In the genomic region with DNA sequence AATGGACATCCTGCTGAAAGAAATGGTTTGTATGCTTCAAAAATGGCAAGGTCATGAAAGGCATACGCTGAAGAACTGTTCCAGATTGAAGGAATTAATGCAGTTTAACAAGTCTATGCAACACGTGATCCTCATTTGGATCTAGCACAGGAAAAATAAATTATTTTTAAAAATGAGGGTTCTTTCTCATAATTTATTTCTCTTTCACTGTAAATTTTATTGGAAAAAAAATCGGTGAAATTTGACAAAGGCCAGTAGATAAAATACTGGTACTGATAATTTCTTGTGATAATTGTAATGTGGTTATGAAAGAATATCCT, we compare ENCODE assay signal across 8 mouse cellular contexts. TPM values are rescaled to one million over a fixed set of nuclear protein-coding genes. Genes with fewer than 3 reads are reported as not detected.
DNase-seq lines count a peak whose midpoint lies in the region; ATAC-seq and TF ChIP-seq lines count a peak whose summit lies in the region.

No protein-coding gene starts in this region.

- H3K4me2 ChIP-seq in CH12.LX (ENCODE audit: insufficient read depth, low read depth, poor library complexity, severe bottlenecking), result no peak overlapping the region
- peak overlapping the region; percentile 39 for H3K4me2 ChIP-seq in forebrain, postnatal 0 days (ENCODE audit: low read depth)
- H3K4me2 ChIP-seq in liver, embryonic 16.5 days (ENCODE audit: low read depth, low read length), result peak overlapping the region; percentile 28; the same call in 1 of the 2 replicates

- TF ChIP-seq POLR2A in heart, adult 2 months (IDR thresholded peaks at IDR 0.05; ENCODE audit: insufficient read depth, low read depth, low read length), result no peak
- no peak for TF ChIP-seq POLR2A in CH12.LX (IDR thresholded peaks at IDR 0.05; ENCODE audit: low read depth, low read length)

- no peaks in the 10 kb centered on the region for H3K79me2 ChIP-seq in heart, adult 2 months (replicated peaks; ENCODE audit: control insufficient read depth, insufficient read depth, low read length)
- no peaks in the 10 kb centered on the region for H3K79me2 ChIP-seq in CH12.LX (replicated peaks; ENCODE audit: control insufficient read depth, extremely low read depth, insufficient read depth, poor library complexity, severe bottlenecking)

- TF ChIP-seq RAD21 in CH12.LX (IDR thresholded peaks at IDR 0.05; ENCODE audit: low read depth, low read length), result no peak

- no peaks in the 10 kb centered on the region for H3K4me1 ChIP-seq in heart, adult 2 months (ENCODE audit: control insufficient read depth, insufficient read depth, low read length)
- no peaks in the 10 kb centered on the region for H3K4me1 ChIP-seq in CH12.LX (ENCODE audit: control insufficient read depth in 1 of 2, insufficient read depth in 2 of 2)
- H3K4me1 ChIP-seq in forebrain, postnatal 0 days (ENCODE audit: insufficient read depth), result no peaks in the 10 kb centered on the region
- H3K4me1 ChIP-seq in liver, embryonic 16.5 days (ENCODE audit: control insufficient read depth, low read depth, low read length), result peaks cover 4% of the 10 kb centered on the region; the same call in 1 of the 2 replicates

- H3K4me3 ChIP-seq in heart, adult 2 months, result peak overlapping the region; percentile 55
- peak overlapping the region; percentile 32 to 61 (median 55) for H3K4me3 ChIP-seq in CH12.LX (replicated peaks in 1 of 3; ENCODE audit: low read depth in 2 of 3, low read length in 2 of 3, poor library complexity in 1 of 3)
- peak overlapping the region; percentile 57 for H3K4me3 ChIP-seq in forebrain, postnatal 0 days (ENCODE audit: low read depth, low read length)
- H3K4me3 ChIP-seq in liver, embryonic 16.5 days (ENCODE audit: low read depth, low read length), result no peak overlapping the region; the same call in 1 of the 2 replicates

- no peak overlapping the region for H3K9ac ChIP-seq in heart, adult 2 months (ENCODE audit: low read depth, low read length)
- H3K9ac ChIP-seq in CH12.LX (ENCODE audit: insufficient read depth, low read depth), result peak overlapping the region; percentile 63; the same call in 1 of the 2 replicates
- H3K9ac ChIP-seq in forebrain, postnatal 0 days, result peak overlapping the region; percentile 77
- H3K9ac ChIP-seq in liver, embryonic 16.5 days (ENCODE audit: low read depth, low read length), result no peak overlapping the region

- no peak for TF ChIP-seq EP300 in heart, adult 2 months (IDR thresholded peaks at IDR 0.05; ENCODE audit: insufficient read depth, low read depth, low read length)
- TF ChIP-seq EP300 in CH12.LX (IDR thresholded peaks at IDR 0.05; ENCODE audit: low read length), result no peak

- H3K27ac ChIP-seq in heart, adult 2 months, result peak overlapping the region; percentile 79
- H3K27ac ChIP-seq in CH12.LX (ENCODE audit: insufficient read depth, low read depth), result no peak overlapping the region
- no peak overlapping the region; the same call in 1 of the 2 replicates for H3K27ac ChIP-seq in forebrain, postnatal 0 days (ENCODE audit: low read depth, low read length)
- H3K27ac ChIP-seq in liver, embryonic 16.5 days (ENCODE audit: low read length), result no peak overlapping the region

- dilution Hi-C loops in CH12.LX (cut with MboI; ENCODE audit: extremely low pct_ligation_motif_present, extremely low pct_unique_long_range_greater_than_20kb, low sequenced_read_pairs), result no loop called here

- DNase-seq in heart, adult 2 months, result no peak
- no peak for DNase-seq in heart, postnatal 14 days
- no peak for DNase-seq in CH12.LX (ENCODE audit: extremely low read depth)
- DNase-seq in forebrain, postnatal 0 days, result no peak
- DNase-seq in retina, postnatal 1 day, result no peak
- no peak for DNase-seq in right cerebral cortex, postnatal 4 days
- no peak for DNase-seq in cerebellum, postnatal 25 days

- in situ Hi-C loops in CH12.LX (cut with MboI; ENCODE audit: low pct_ligation_motif_present, low pct_unique_long_range_greater_than_20kb, low sequenced_read_pairs), result no loop called here

- WGBS in heart, adult 2 months, result 17% methylated on average over 3 of the region's 3 CpGs
- 29% methylated on average over 3 of the region's 3 CpGs for WGBS in forebrain, postnatal 0 days
- 22% methylated on average over 3 of the region's 3 CpGs for WGBS in liver, embryonic 16.5 days (ENCODE audit: insufficient replicate concordance)

- H3K36me3 ChIP-seq in heart, adult 2 months (ENCODE audit: control insufficient read depth, insufficient read depth, low read length), result no peaks in the 10 kb centered on the region
- peaks cover 0 to 9% of the 10 kb centered on the region in 2 experiments for H3K36me3 ChIP-seq in CH12.LX (replicated peaks in 1 of 2; ENCODE audit: control insufficient read depth in 1 of 2, insufficient read depth in 1 of 2, low read length in 1 of 2)
- H3K36me3 ChIP-seq in forebrain, postnatal 0 days (ENCODE audit: insufficient read depth), result no peaks in the 10 kb centered on the region
- no peaks in the 10 kb centered on the region for H3K36me3 ChIP-seq in liver, embryonic 16.5 days (ENCODE audit: control insufficient read depth, insufficient read depth)

- H3K9me3 ChIP-seq in CH12.LX (replicated peaks; ENCODE audit: low read length), result no peaks in the 10 kb centered on the region
- no peaks in the 10 kb centered on the region for H3K9me3 ChIP-seq in forebrain, postnatal 0 days (ENCODE audit: low read length)
- no peaks in the 10 kb centered on the region for H3K9me3 ChIP-seq in liver, embryonic 16.5 days (replicated peaks; ENCODE audit: control insufficient read depth, low read length)

- H3K27me3 ChIP-seq in heart, adult 2 months (ENCODE audit: control insufficient read depth, insufficient read depth, low read length), result no peaks in the 10 kb centered on the region
- no peaks in the 10 kb centered on the region for H3K27me3 ChIP-seq in CH12.LX (replicated peaks)
- H3K27me3 ChIP-seq in forebrain, postnatal 0 days (ENCODE audit: insufficient read depth, low read length), result no peaks in the 10 kb centered on the region
- no peaks in the 10 kb centered on the region for H3K27me3 ChIP-seq in liver, embryonic 16.5 days (ENCODE audit: control insufficient read depth, insufficient read depth, low read depth, low read length)

- no peak for TF ChIP-seq CTCF in heart, adult 2 months (IDR thresholded peaks at IDR 0.05)
- no peak for TF ChIP-seq CTCF in CH12.LX (conservative IDR thresholded peaks at IDR 0.05 in 1 of 2, IDR thresholded peaks at IDR 0.05 in 1 of 2; ENCODE audit: low read depth in 2 of 2, low read length in 2 of 2)
- no peak for TF ChIP-seq CTCF in forebrain, postnatal 0 days (IDR thresholded peaks at IDR 0.05; ENCODE audit: low read depth)

- intact Hi-C loops in heart, adult 2 months (cut with DNase I), result loop anchor here (2.0 kb wide), 1 partner anchor 16 kb away; no protein-coding TSS in a partner anchor
- intact Hi-C loops in heart, postnatal 14 days (cut with DNase I), result loop anchor here (2.0 to 5.0 kb wide), 2 partner anchors 16 to 162 kb away; no protein-coding TSS in a partner anchor

- ATAC-seq in forebrain, postnatal 0 days, result no peak
- ATAC-seq in liver, embryonic 16.5 days (ENCODE audit: low read depth), result no peak

TF ChIP-seq in CH12.LX, 34 proteins besides CTCF, POLR2A, EP300 and RAD21:
- peak; percentile 31; the same call in 1 of the 2 replicates for TF ChIP-seq CHD1 (IDR thresholded peaks at IDR 0.05; ENCODE audit: low read depth, low read length)
- TF ChIP-seq MAZ (IDR thresholded peaks at IDR 0.05; ENCODE audit: low read depth, low read length), result no peak
- no peak for TF ChIP-seq USF1 (IDR thresholded peaks at IDR 0.05; ENCODE audit: low read depth, low read length)

RNA-seq across cellular contexts. Expression of gene Usp11, which starts 1.3 kb away (rescaled TPM):
- 1 to 10 TPM; 5.3 to 7.0 TPM for total RNA-seq in heart, adult 2 months (2021)
- 5.9 and 10.8 TPM in 2 replicates for polyA plus RNA-seq in heart, adult 2 months (2012; rRNA removed)
- total RNA-seq in heart, postnatal 14 days (2021), result 1 to 10 TPM; 4.8 to 5.2 TPM
- total RNA-seq in CH12.LX (2012; rRNA removed) (6.2 and 11.2 TPM in 2 replicates), CH12.LX (2014; rRNA removed) (4.0 and 4.9 TPM in 2 replicates)
- polyA plus RNA-seq in CH12.LX (2012; ENCODE audit: insufficient read length, low read depth), result 5.3 and 6.3 TPM in 2 replicates
- 73.7 and 101 TPM in 2 replicates for total RNA-seq in forebrain, postnatal 0 days (2014; rRNA removed)
- 47.6 and 63.8 TPM in 2 replicates for polyA plus RNA-seq in forebrain, postnatal 0 days (2015; fragmentation: Nextera tagmentation; extraction: Ambion mirVana)
- 5.9 and 6.7 TPM in 2 replicates for polyA plus RNA-seq in liver, embryonic 16.5 days (2015; fragmentation: Nextera tagmentation; extraction: Ambion mirVana)

RNA-seq across cellular contexts. Expression of gene Cdk16, which starts 17.3 kb away (rescaled TPM):
- total RNA-seq in heart, adult 2 months (2021), result 100 to 1,000 TPM; 110 to 117 TPM
- polyA plus RNA-seq in heart, adult 2 months (2012; rRNA removed), result 190 and 269 TPM in 2 replicates
- 100 to 1,000 TPM; 156 to 185 TPM for total RNA-seq in heart, postnatal 14 days (2021)
- total RNA-seq in CH12.LX (2012; rRNA removed), result 17.4 and 18.5 TPM in 2 replicates
- 10.1 and 11.1 TPM in 2 replicates for total RNA-seq in CH12.LX (2014; rRNA removed)
- 21.3 and 27.0 TPM in 2 replicates for polyA plus RNA-seq in CH12.LX (2012; ENCODE audit: insufficient read length, low read depth)
- 160 and 194 TPM in 2 replicates for total RNA-seq in forebrain, postnatal 0 days (2014; rRNA removed)
- 149 and 160 TPM in 2 replicates for polyA plus RNA-seq in forebrain, postnatal 0 days (2015; fragmentation: Nextera tagmentation; extraction: Ambion mirVana)
- 25.1 and 29.1 TPM in 2 replicates for polyA plus RNA-seq in liver, embryonic 16.5 days (2015; fragmentation: Nextera tagmentation; extraction: Ambion mirVana)

RNA-seq across cellular contexts. Expression of gene Uba1, which starts 46.9 kb away (rescaled TPM):
- total RNA-seq in heart, adult 2 months (2021), result 100 to 1,000 TPM; 206 to 211 TPM
- 180 and 241 TPM in 2 replicates for polyA plus RNA-seq in heart, adult 2 months (2012; rRNA removed)
- total RNA-seq in heart, postnatal 14 days (2021), result 100 to 1,000 TPM; 233 to 249 TPM
- 164 and 177 TPM in 2 replicates for total RNA-seq in CH12.LX (2012; rRNA removed)
- total RNA-seq in CH12.LX (2014; rRNA removed), result 138 and 142 TPM in 2 replicates
- polyA plus RNA-seq in CH12.LX (2012; ENCODE audit: insufficient read length, low read depth), result 202 and 218 TPM in 2 replicates
- 489 and 559 TPM in 2 replicates for total RNA-seq in forebrain, postnatal 0 days (2014; rRNA removed)
- polyA plus RNA-seq in forebrain, postnatal 0 days (2015; fragmentation: Nextera tagmentation; extraction: Ambion mirVana), result 278 and 300 TPM in 2 replicates
- 95.5 and 99.1 TPM in 2 replicates for polyA plus RNA-seq in liver, embryonic 16.5 days (2015; fragmentation: Nextera tagmentation; extraction: Ambion mirVana)

Comparison
In these comparisons a context has a peak if more than half of its experiments do, and no peak if none do; other contexts are left out.
1. H3K9ac ChIP-seq: peak in CH12.LX (single experiment) and forebrain, postnatal 0 days (single experiment); none in heart, adult 2 months (single experiment) and liver, embryonic 16.5 days (single experiment).